Mouse (Mus musculus): ENCODE results near the gene Sel1l3.

DNA sequence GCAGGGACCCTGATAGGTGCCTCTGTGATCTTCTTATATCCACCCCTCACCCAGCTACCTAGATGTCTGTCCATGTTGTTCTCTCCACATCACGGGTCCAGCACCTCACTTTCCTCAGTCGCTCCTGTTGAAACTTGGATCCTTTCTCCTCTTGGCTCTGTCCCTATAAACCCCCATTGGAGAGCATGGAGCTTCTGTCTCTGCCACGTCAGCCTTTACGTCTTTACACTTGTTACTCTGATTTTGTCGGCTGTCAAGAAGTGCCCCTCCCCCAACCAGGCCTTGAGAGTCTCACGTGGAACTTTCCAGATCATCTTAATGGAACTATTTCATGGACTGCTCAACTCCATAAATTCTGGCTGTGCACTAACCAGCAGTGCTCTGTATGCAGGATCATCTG lies 2.5 kb downstream of the Sel1l3 start:
- TF ChIP-seq POLR2A (IDR thresholded peaks at IDR 0.05; ENCODE audit: control insufficient read depth, extremely low read depth, insufficient read depth, low read length, poor library complexity): no peak
- no peak for TF ChIP-seq CTCF (IDR thresholded peaks at IDR 0.05; ENCODE audit: borderline replicate concordance, control insufficient read depth, extremely low read depth, insufficient read depth, low read length, poor library complexity)

Data from thymus, adult 2 months (tissue).